Mouse (Mus musculus) adrenal gland, adult 10 weeks (tissue): ENCODE data around the gene Vmn1r74. TPM values are rescaled to one million over a fixed set of nuclear protein-coding genes. Genes with fewer than 3 reads are reported as not detected.

Experiments used
- polyA plus RNA-seq: library from polyadenylated mRNA; stranded (reverse); fragments of 350-450 nt; fragmentation: Illumina TruSeq; extraction: RNeasy Lipid Tissue Mini Kit (QIAGEN cat#74804); gene quantifications from one replicate; pipeline ENCODE4 v1.2.3, GENCODE M21; 2014; ENCODE audit warnings: low read depth, low replicate concordance

The Vmn1r74 gene
- polyA plus RNA-seq = not detected

GRCm38 (mm10) chr7:11833680-11834079 lies at the start of gene Vmn1r74:
TSS of gene Vmn1r74 (plus strand) at chr7:11833980.

GRCm38 (mm10) chr7:11874330-11874729 lies 40.5 kb downstream of the Vmn1r74 start, which contains the start of gene Vmn1r75:
TSS of gene Vmn1r75 (plus strand) at chr7:11874630.

Other genes with a start within 250 kb of the Vmn1r74 start
- not detected for gene Zscan4-ps3, start 224.7 kb upstream of the Vmn1r74 start, polyA plus RNA-seq
- gene Vmn1r72, start 153.8 kb upstream of the Vmn1r74 start, polyA plus RNA-seq = not detected
- gene Vmn1r73, start 103.7 kb upstream of the Vmn1r74 start, polyA plus RNA-seq = not detected
- not detected for gene Vmn1r75, start 40.6 kb downstream of the Vmn1r74 start, polyA plus RNA-seq
- gene Vmn1r76, start 104.2 kb downstream of the Vmn1r74 start, polyA plus RNA-seq = not detected
- gene Vmn1r77, start 202.8 kb downstream of the Vmn1r74 start, polyA plus RNA-seq = not detected